Mouse (Mus musculus): ENCODE measurements at regions not wholly inside any gene's neighbourhood (a gene's known extent, or its start where the extent isn't known, plus 50 kb on each side); places are given as distances from the start of the nearest gene placed in this dataset.
A peak's percentile ranks its signal among the peaks of the same experiment; 100 is the strongest.

GRCm38 (mm10) chr1:73411452-73411851, 395.7 kb upstream of the Tnp1 start:
- no peak overlapping the region for H3K9ac ChIP-seq
- H3K4me2 ChIP-seq: no peak overlapping the region
- no peak for ATAC-seq (ENCODE audit: extremely low read depth, insufficient number of reproducible peaks, low FRiP score, low TSS enrichment)
- 83% methylated on average over 2 of the region's 2 CpGs for WGBS
- H3K4me3 ChIP-seq: no peak overlapping the region
- H3K27me3 ChIP-seq (replicated peaks): no peaks in the 10 kb centered on the region
- no peak overlapping the region for H3K27ac ChIP-seq (replicated peaks)
- H3K4me1 ChIP-seq: no peaks in the 10 kb centered on the region
- H3K9me3 ChIP-seq: peaks cover 2% of the 10 kb centered on the region; the same call in 1 of the 2 replicates
- no peaks in the 10 kb centered on the region for H3K36me3 ChIP-seq

GRCm38 (mm10) chr1:73399178-73399577, 383.5 kb upstream of the Tnp1 start:
- 32% methylated on average over 3 of the region's 3 CpGs for WGBS
- Histone ChIP-seq H3K4me1 (peaks cover 8% of the 10 kb centered on the region; the same call in 1 of the 2 replicates), H3K4me3 (no peak overlapping the region), H3K4me2 (no peak overlapping the region), H3K36me3 (no peaks in the 10 kb centered on the region), H3K9me3 (no peaks in the 10 kb centered on the region), H3K9ac (no peak overlapping the region), H3K27ac (replicated peaks) (peak overlapping the region; percentile 59), H3K27me3 (replicated peaks) (no peaks in the 10 kb centered on the region)
- no peak for ATAC-seq (ENCODE audit: extremely low read depth, insufficient number of reproducible peaks, low FRiP score, low TSS enrichment)

- Histone ChIP-seq H3K36me3 (no peaks in the 10 kb centered on the region), H3K27me3 (replicated peaks) (no peaks in the 10 kb centered on the region), H3K27ac (replicated peaks) (0 out of 2 replicates have a peak overlapping the region, but pooled peaks have one; percentile 12), H3K4me1 (peaks cover 8% of the 10 kb centered on the region; the same call in 1 of the 2 replicates), H3K4me3 (no peak overlapping the region), H3K9me3 (no peaks in the 10 kb centered on the region), H3K4me2 (no peak overlapping the region), H3K9ac (no peak overlapping the region)
- WGBS: 53% methylated on average over 1 of the region's 1 CpGs
- ATAC-seq (ENCODE audit: extremely low read depth, insufficient number of reproducible peaks, low FRiP score, low TSS enrichment): no peak
Observed at GRCm38 (mm10) chr1:73395034-73395433, 379.3 kb upstream of the Tnp1 start.

DNA sequence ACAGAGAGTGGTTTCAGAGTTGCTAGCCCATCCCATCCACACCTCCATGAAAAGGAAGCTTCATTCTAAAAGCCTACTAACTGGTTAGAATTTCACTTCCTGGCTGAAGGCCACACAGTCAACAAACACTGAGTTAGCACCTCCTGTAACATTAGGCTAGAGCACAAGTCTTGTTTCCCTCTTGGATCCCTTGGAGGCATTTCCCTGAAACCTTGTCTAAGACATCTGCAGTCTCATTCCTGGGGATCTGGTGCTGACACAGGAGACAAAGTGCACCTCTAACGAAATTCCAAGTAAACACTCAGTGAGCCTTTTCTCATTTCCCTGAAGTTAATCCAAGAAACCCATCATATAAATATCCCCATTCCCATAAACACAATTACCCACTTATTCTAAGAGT, 378.8 kb upstream of the Tnp1 start:
- no peak overlapping the region for H3K9ac ChIP-seq
- 0 out of 2 replicates have a peak overlapping the region, but pooled peaks have one; percentile 12 for H3K27ac ChIP-seq (replicated peaks)
- H3K4me3 ChIP-seq: no peak overlapping the region
- H3K9me3 ChIP-seq: no peaks in the 10 kb centered on the region
- peaks cover 8% of the 10 kb centered on the region; the same call in 1 of the 2 replicates for H3K4me1 ChIP-seq
- no peaks in the 10 kb centered on the region for H3K36me3 ChIP-seq
- no peak for ATAC-seq (ENCODE audit: extremely low read depth, insufficient number of reproducible peaks, low FRiP score, low TSS enrichment)
- no peaks in the 10 kb centered on the region for H3K27me3 ChIP-seq (replicated peaks)
- 38% methylated on average over 1 of the region's 1 CpGs for WGBS
- H3K4me2 ChIP-seq: no peak overlapping the region

GRCm38 (mm10) chr1:73392077-73392476, 376.4 kb upstream of the Tnp1 start:
- no peak for ATAC-seq (ENCODE audit: extremely low read depth, insufficient number of reproducible peaks, low FRiP score, low TSS enrichment)
- peaks cover 3% of the 10 kb centered on the region; the same call in 1 of the 2 replicates for H3K4me1 ChIP-seq
- WGBS: 72% methylated on average over 10 of the region's 10 CpGs
- H3K27ac ChIP-seq (replicated peaks): no peak overlapping the region
- no peaks in the 10 kb centered on the region for H3K9me3 ChIP-seq
- H3K9ac ChIP-seq: no peak overlapping the region
- no peaks in the 10 kb centered on the region for H3K27me3 ChIP-seq (replicated peaks)
- H3K4me3 ChIP-seq: no peak overlapping the region
- no peaks in the 10 kb centered on the region for H3K36me3 ChIP-seq
- no peak overlapping the region for H3K4me2 ChIP-seq

DNA sequence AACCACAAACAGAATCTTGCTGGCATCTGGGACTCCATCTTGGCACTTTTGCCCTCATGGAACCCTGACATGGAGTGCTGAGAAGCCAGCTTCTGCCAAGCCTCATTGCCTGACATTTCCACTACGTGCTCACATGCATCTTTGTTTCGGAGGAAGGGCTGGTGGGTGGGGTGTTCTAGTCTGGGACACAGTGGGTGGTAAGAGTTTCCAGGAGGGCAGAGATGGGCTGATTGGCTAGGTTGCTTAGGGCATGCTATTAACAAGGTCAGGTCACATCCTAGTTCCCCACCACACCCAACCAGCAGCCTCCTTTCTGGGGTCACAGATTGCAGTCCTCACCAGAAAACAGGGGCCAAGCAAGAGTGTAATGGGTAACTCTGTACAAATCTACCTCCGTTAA, 374.3 kb upstream of the Tnp1 start:
- no peaks in the 10 kb centered on the region for H3K9me3 ChIP-seq
- no peak overlapping the region for H3K27ac ChIP-seq (replicated peaks)
- H3K27me3 ChIP-seq (replicated peaks): no peaks in the 10 kb centered on the region
- no peaks in the 10 kb centered on the region; the same call in 1 of the 2 replicates for H3K4me1 ChIP-seq
- H3K4me2 ChIP-seq: no peak overlapping the region
- no peak overlapping the region for H3K9ac ChIP-seq
- no peaks in the 10 kb centered on the region for H3K36me3 ChIP-seq
- 79% methylated on average over 3 of the region's 3 CpGs for WGBS
- no peak for ATAC-seq (ENCODE audit: extremely low read depth, insufficient number of reproducible peaks, low FRiP score, low TSS enrichment)
- no peak overlapping the region for H3K4me3 ChIP-seq

DNA sequence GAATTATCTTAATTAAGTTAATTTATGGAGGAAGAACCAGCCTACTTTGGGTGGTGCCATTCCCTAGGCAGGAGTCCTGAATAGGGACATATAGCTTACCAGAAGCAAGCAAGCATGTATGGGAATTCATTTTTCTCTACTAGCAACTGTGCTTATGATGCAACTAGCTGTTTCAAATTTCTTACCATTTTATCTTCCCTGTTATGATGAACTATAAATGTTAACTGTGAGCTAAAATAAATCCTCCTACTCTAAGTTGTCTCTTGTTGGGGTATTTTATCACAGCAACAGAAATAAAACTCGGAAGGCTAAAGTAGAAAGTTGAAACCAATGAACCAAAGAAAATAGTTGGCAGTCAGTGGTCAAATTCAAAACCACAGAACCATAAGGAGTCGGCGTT, 373.5 kb upstream of the Tnp1 start:
- 84% methylated on average over 3 of the region's 3 CpGs for WGBS

DNA sequence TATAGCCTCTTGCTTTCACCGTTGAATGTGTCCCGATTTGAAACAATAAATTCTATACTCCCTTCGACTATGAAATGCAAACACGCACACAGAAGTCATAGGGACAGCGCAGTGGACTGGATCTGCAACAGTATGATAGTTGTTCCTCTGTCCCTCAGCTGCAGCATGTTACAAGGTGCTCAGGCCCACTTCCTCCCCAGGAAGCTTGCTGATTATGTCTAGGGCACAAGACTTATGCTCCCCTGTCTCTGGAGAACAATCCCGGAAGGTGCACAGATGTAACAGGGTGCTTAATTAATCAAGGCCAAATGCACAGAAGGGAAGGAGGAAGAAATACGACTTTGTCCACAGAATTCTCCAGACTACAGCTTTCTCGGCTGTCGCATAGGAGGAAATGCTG, 365.9 kb upstream of the Tnp1 start:
- H3K9me3 ChIP-seq: no peaks in the 10 kb centered on the region
- no peak overlapping the region for H3K27ac ChIP-seq (replicated peaks)
- H3K4me3 ChIP-seq: no peak overlapping the region
- H3K27me3 ChIP-seq (replicated peaks): no peaks in the 10 kb centered on the region
- no peak for ATAC-seq (ENCODE audit: extremely low read depth, insufficient number of reproducible peaks, low FRiP score, low TSS enrichment)
- no peak overlapping the region for H3K9ac ChIP-seq
- H3K36me3 ChIP-seq: no peaks in the 10 kb centered on the region
- H3K4me1 ChIP-seq: 0 out of 2 replicates have a peak, but pooled peaks cover 5% of the 10 kb centered on the region
- 71% methylated on average over 9 of the region's 9 CpGs for WGBS
- H3K4me2 ChIP-seq: no peak overlapping the region

More for the DNA sequence above, 373.5 kb upstream of the Tnp1 start:
- no peak overlapping the region for H3K27ac ChIP-seq (replicated peaks)
- no peak overlapping the region for H3K4me3 ChIP-seq
- no peaks in the 10 kb centered on the region for H3K9me3 ChIP-seq
- no peaks in the 10 kb centered on the region for H3K27me3 ChIP-seq (replicated peaks)
- no peaks in the 10 kb centered on the region for H3K36me3 ChIP-seq
- ATAC-seq (ENCODE audit: extremely low read depth, insufficient number of reproducible peaks, low FRiP score, low TSS enrichment): no peak
- no peak overlapping the region for H3K4me2 ChIP-seq
- H3K4me1 ChIP-seq: no peaks in the 10 kb centered on the region
- no peak overlapping the region for H3K9ac ChIP-seq

- no peaks in the 10 kb centered on the region for H3K27me3 ChIP-seq (replicated peaks)
- no peak overlapping the region for H3K4me3 ChIP-seq
- no peaks in the 10 kb centered on the region for H3K9me3 ChIP-seq
- H3K4me1 ChIP-seq: peaks cover 5% of the 10 kb centered on the region; the same call in 1 of the 2 replicates
- H3K27ac ChIP-seq (replicated peaks): no peak overlapping the region
- no peak overlapping the region for H3K4me2 ChIP-seq
- no peak for ATAC-seq (ENCODE audit: extremely low read depth, insufficient number of reproducible peaks, low FRiP score, low TSS enrichment)
- H3K9ac ChIP-seq: no peak overlapping the region
- WGBS: 73% methylated on average over 7 of the region's 7 CpGs
- no peaks in the 10 kb centered on the region for H3K36me3 ChIP-seq
Observed at GRCm38 (mm10) chr1:73374531-73375375, 359.0 kb upstream of the Tnp1 start.

DNA sequence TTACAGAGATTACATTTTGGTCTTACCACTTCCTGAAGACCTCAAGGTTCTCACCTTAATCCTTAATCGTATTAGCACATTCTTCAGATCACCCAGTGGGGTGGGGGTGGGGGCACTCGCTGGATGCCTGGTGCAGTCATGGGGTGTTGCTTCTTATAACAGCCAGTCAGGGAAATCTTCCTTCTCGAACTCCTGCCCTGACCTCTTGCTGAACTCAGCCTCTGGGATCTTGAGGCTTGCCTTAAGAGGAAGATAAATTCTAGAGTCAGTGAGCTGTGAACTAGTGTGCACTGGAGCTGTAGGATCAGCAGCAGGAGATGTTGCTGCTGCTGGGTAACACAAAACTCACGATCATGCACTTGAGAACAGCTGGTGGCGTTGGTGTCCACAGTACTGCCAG, 352.5 kb upstream of the Tnp1 start:
- H3K4me1 ChIP-seq: peaks cover 62% of the 10 kb centered on the region
- WGBS: 42% methylated on average over 5 of the region's 5 CpGs
- H3K9me3 ChIP-seq: no peaks in the 10 kb centered on the region
- no peak overlapping the region for H3K27ac ChIP-seq (replicated peaks)
- no peak overlapping the region for H3K4me3 ChIP-seq
- no peak overlapping the region for H3K9ac ChIP-seq
- no peaks in the 10 kb centered on the region for H3K36me3 ChIP-seq
- H3K4me2 ChIP-seq: no peak overlapping the region
- H3K27me3 ChIP-seq (replicated peaks): no peaks in the 10 kb centered on the region
- no peak for ATAC-seq (ENCODE audit: extremely low read depth, insufficient number of reproducible peaks, low FRiP score, low TSS enrichment)

- H3K4me1 ChIP-seq: peaks cover 82% of the 10 kb centered on the region
- ATAC-seq (ENCODE audit: extremely low read depth, insufficient number of reproducible peaks, low FRiP score, low TSS enrichment): no peak
- peak overlapping the region; percentile 97 for H3K27ac ChIP-seq (replicated peaks)
- H3K4me2 ChIP-seq: peak overlapping the region; percentile 29
- H3K9ac ChIP-seq: no peak overlapping the region; the same call in 1 of the 2 replicates
- H3K27me3 ChIP-seq (replicated peaks): no peaks in the 10 kb centered on the region
- H3K4me3 ChIP-seq: no peak overlapping the region
- WGBS: 16% methylated on average over 4 of the region's 4 CpGs
- H3K36me3 ChIP-seq: no peaks in the 10 kb centered on the region
- H3K9me3 ChIP-seq: no peaks in the 10 kb centered on the region
Observed at GRCm38 (mm10) chr1:73365842-73366241, 350.1 kb upstream of the Tnp1 start.

- ATAC-seq (ENCODE audit: extremely low read depth, insufficient number of reproducible peaks, low FRiP score, low TSS enrichment): no peak
Observed at GRCm38 (mm10) chr1:73364300-73364683, 348.6 kb upstream of the Tnp1 start.

More at GRCm38 (mm10) chr1:73364300-73364683, 348.6 kb upstream of the Tnp1 start:
- peak overlapping the region; percentile 57 for H3K4me2 ChIP-seq
- 60% methylated on average over 7 of the region's 7 CpGs for WGBS
- H3K27ac ChIP-seq (replicated peaks): peak overlapping the region; percentile 97
- H3K9ac ChIP-seq: peak overlapping the region; percentile 53; the same call in 1 of the 2 replicates
- no peaks in the 10 kb centered on the region for H3K9me3 ChIP-seq
- no peak overlapping the region for H3K4me3 ChIP-seq
- H3K4me1 ChIP-seq: peaks cover 79% of the 10 kb centered on the region
- H3K27me3 ChIP-seq (replicated peaks): no peaks in the 10 kb centered on the region
- H3K36me3 ChIP-seq: no peaks in the 10 kb centered on the region

All from heart, embryonic 13.5 days (tissue).